Mouse (Mus musculus) intestine, postnatal 0 days (tissue): ENCODE data around the gene Msi2. TPM values are rescaled to one million over a fixed set of nuclear protein-coding genes. Genes with fewer than 3 reads are reported as not detected.

Source experiments
- ATAC-seq: fragments of 200-750 bp; cut with Nextera tagmentation; 2 replicates; pipeline ENCODE4 v1.8.0; 2017; ENCODE audit warnings: mild to moderate bottlenecking, moderate TSS enrichment, moderate library complexity
- H3K27ac ChIP-seq: fragments of 300-500 bp; sonication (generic); 2 replicates; pipeline ENCODE4 v1.5.1; 2014; ENCODE audit warnings: mild to moderate bottlenecking, low read depth, low read length, moderate library complexity
- H3K27me3 ChIP-seq: fragments of 300-500 bp; sonication (generic); replicated peaks from 2 replicates; pipeline ENCODE4 v1.6.1; 2014; ENCODE audit warnings: low read length, mixed read lengths; ENCODE audit not compliant: control insufficient read depth, insufficient read depth
- H3K36me3 ChIP-seq: fragments of 300-500 bp; sonication (generic); 2 replicates; pipeline ENCODE4 v1.6.1; 2014; ENCODE audit warnings: mild to moderate bottlenecking, moderate library complexity; ENCODE audit not compliant: control insufficient read depth, insufficient read depth
- H3K4me1 ChIP-seq: fragments of 300-500 bp; sonication (generic); replicated peaks from 2 replicates; pipeline ENCODE4 v1.6.1; 2014; ENCODE audit warnings: antibody characterized with exemption, low read length, mixed read lengths; ENCODE audit not compliant: control insufficient read depth, insufficient read depth
- H3K4me2 ChIP-seq: fragments of 300-500 bp; sonication (generic); replicated peaks from 2 replicates; pipeline ENCODE4 v1.6.1; 2014; ENCODE audit warnings: low read depth, mild to moderate bottlenecking, moderate library complexity
- H3K4me3 ChIP-seq: fragments of 300-500 bp; sonication (generic); 2 replicates; pipeline ENCODE4 v1.5.1; 2014; ENCODE audit warnings: low read depth, low read length
- H3K9ac ChIP-seq: fragments of 300-500 bp; sonication (generic); 2 replicates; pipeline ENCODE4 v1.6.1; 2014; ENCODE audit warnings: mild to moderate bottlenecking, low read depth, low read length
- H3K9me3 ChIP-seq: fragments of 300-500 bp; sonication (generic); 2 replicates; pipeline ENCODE4 v1.6.1; 2016; ENCODE audit warnings: mixed run types; ENCODE audit not compliant: control insufficient read depth
- CTCF ChIP-seq: sonication (generic); IDR thresholded peaks from 2 replicates; pipeline ENCODE4 v1.5.1; 2016; ENCODE audit warnings: low read depth, mild to moderate bottlenecking, control low read depth, antibody characterized with exemption, moderate library complexity
- WGBS: fragments of 180-500 bp; shearing (Covaris S2); extraction: QIAGEN DNeasy Blood & Tissue Kit; methylation state at CpG from one replicate; pipeline ENCODE4 v1.1.7; 2014; 5-methylcytosine and 5-hydroxymethylcytosine counted together
- polyA plus RNA-seq: library from polyadenylated mRNA; unstranded; fragments of >200 nt; fragmentation: Nextera tagmentation; extraction: Ambion mirVana; gene quantifications from 2 replicates; pipeline ENCODE4 v1.2.1, GENCODE M21; 2015

Msi2 gene
- polyA plus RNA-seq, 1 experiment from 2014 or later: 7.5 TPM

DNA sequence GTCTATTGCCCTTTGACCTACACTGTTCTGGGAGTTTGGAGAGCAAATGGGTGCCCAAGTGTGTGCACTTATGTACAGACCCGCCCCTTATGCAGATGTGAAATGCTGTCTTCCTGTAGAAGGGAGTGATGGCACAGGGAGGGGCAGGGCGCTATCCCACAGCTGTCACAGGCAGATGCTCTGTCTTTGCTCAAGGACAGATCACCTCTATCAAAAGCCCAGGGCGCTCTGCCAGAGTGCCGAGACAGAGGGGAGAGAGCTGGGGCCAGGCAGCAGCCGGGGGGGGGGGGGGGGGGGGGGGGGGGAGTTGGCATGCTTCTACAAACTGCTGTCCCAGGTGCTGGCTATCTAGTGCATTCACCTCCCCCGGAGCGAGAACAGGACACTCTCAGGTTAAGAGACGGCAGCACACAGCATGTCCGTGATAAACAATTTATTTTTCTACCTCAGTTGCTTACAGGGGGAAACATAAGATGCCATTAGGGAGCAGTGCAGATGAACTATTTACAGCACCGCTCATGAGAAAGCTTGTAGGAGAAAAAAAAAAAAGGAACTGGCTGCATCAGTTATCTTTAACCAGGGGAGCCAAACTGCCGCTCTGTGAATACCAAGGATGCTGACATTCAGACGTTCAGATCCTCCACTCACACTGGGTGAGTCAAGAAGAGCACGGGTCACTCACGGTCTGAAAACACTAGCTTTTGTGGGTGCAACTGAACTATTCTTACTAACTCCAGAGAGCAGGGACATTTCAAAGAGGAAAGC is 337.0 kb downstream of the Msi2 start:
- no peak for ATAC-seq
- H3K9ac ChIP-seq: no peak overlapping the region
- no peaks in the 10 kb centered on the region for H3K4me1 ChIP-seq
- no peaks in the 10 kb centered on the region for H3K27me3 ChIP-seq
- H3K4me2 ChIP-seq: no peak overlapping the region
- H3K4me3 ChIP-seq: no peak overlapping the region
- H3K36me3 ChIP-seq: peaks cover 14% of the 10 kb centered on the region; the same call in 1 of the 2 replicates
- H3K27ac ChIP-seq: no peak overlapping the region
- 70% methylated on average over 11 of the region's 14 CpGs for WGBS
- no peaks in the 10 kb centered on the region for H3K9me3 ChIP-seq
- TF ChIP-seq CTCF: no peak

GRCm38 (mm10) chr11:88379635-88380034 is 338.7 kb downstream of the Msi2 start:
- Histone ChIP-seq H3K9me3 (no peaks in the 10 kb centered on the region), H3K9ac (no peak overlapping the region), H3K4me2 (no peak overlapping the region), H3K4me1 (no peaks in the 10 kb centered on the region), H3K4me3 (no peak overlapping the region), H3K27me3 (no peaks in the 10 kb centered on the region), H3K27ac (no peak overlapping the region), H3K36me3 (peaks cover 14% of the 10 kb centered on the region; the same call in 1 of the 2 replicates)
- 85% methylated on average over 2 of the region's 2 CpGs for WGBS
- ATAC-seq: no peak
- no peak for TF ChIP-seq CTCF

- no peaks in the 10 kb centered on the region for H3K4me1 ChIP-seq
- no peak overlapping the region for H3K27ac ChIP-seq
- no peak for ATAC-seq
- no peak overlapping the region for H3K4me3 ChIP-seq
- H3K4me2 ChIP-seq: no peak overlapping the region
- H3K36me3 ChIP-seq: peaks cover 10% of the 10 kb centered on the region; the same call in 1 of the 2 replicates
- no peak for TF ChIP-seq CTCF
- H3K9me3 ChIP-seq: no peaks in the 10 kb centered on the region
- 50% methylated on average over 9 of the region's 9 CpGs for WGBS
- H3K9ac ChIP-seq: no peak overlapping the region
- H3K27me3 ChIP-seq: no peaks in the 10 kb centered on the region
Observed at GRCm38 (mm10) chr11:88378686-88379339, 339.5 kb downstream of the Msi2 start.

GRCm38 (mm10) chr11:88372589-88372988 is 345.7 kb downstream of the Msi2 start:
- H3K4me1 ChIP-seq: no peaks in the 10 kb centered on the region
- WGBS: 81% methylated on average over 4 of the region's 4 CpGs
- H3K9me3 ChIP-seq: no peaks in the 10 kb centered on the region
- no peak overlapping the region for H3K4me3 ChIP-seq
- no peak for TF ChIP-seq CTCF
- H3K36me3 ChIP-seq: no peaks in the 10 kb centered on the region
- no peak overlapping the region for H3K27ac ChIP-seq
- no peak overlapping the region for H3K4me2 ChIP-seq
- no peak overlapping the region for H3K9ac ChIP-seq
- H3K27me3 ChIP-seq: no peaks in the 10 kb centered on the region
- ATAC-seq: no peak

- TF ChIP-seq CTCF: no peak
Observed at GRCm38 (mm10) chr11:88369898-88370297, 348.4 kb downstream of the Msi2 start.

GRCm38 (mm10) chr11:88367501-88367900 is 350.8 kb downstream of the Msi2 start:
- H3K4me2 ChIP-seq: no peak overlapping the region
- WGBS: 86% methylated on average over 4 of the region's 4 CpGs
- H3K36me3 ChIP-seq: no peaks in the 10 kb centered on the region; the same call in 1 of the 2 replicates
- H3K4me3 ChIP-seq: no peak overlapping the region
- no peak for ATAC-seq
- H3K4me1 ChIP-seq: no peaks in the 10 kb centered on the region
- no peaks in the 10 kb centered on the region for H3K27me3 ChIP-seq
- H3K27ac ChIP-seq: no peak overlapping the region
- H3K9me3 ChIP-seq: no peaks in the 10 kb centered on the region
- no peak overlapping the region for H3K9ac ChIP-seq
- no peak for TF ChIP-seq CTCF

More at GRCm38 (mm10) chr11:88369898-88370297, 348.4 kb downstream of the Msi2 start:
- Histone ChIP-seq H3K27ac (no peak overlapping the region), H3K36me3 (no peaks in the 10 kb centered on the region; the same call in 1 of the 2 replicates), H3K9me3 (no peaks in the 10 kb centered on the region), H3K4me1 (no peaks in the 10 kb centered on the region), H3K4me3 (no peak overlapping the region), H3K4me2 (no peak overlapping the region), H3K9ac (no peak overlapping the region), H3K27me3 (no peaks in the 10 kb centered on the region)
- 70% methylated on average over 3 of the region's 3 CpGs for WGBS
- ATAC-seq: no peak
